Mouse (Mus musculus) lung, postnatal 0 days (tissue): ENCODE data around the gene 1700029I15Rik.

Experiments used
- CTCF ChIP-seq: IDR thresholded peaks from 2 replicates; pipeline ENCODE4 v1.5.1; 2016; ENCODE audit warnings: antibody characterized with exemption, mild to moderate bottlenecking
- EP300 ChIP-seq: IDR thresholded peaks from 2 replicates; pipeline ENCODE4 v1.6.1; 2016; ENCODE audit warnings: antibody characterized with exemption, mild to moderate bottlenecking, control low read depth

GRCm38 (mm10) chr2:92342418-92342817, 39.9 kb upstream of the 1700029I15Rik start:
- TF ChIP-seq CTCF, result no peak
- TF ChIP-seq EP300, result no peak
